Mouse (Mus musculus): ENCODE results near the gene Abcg8.

DNA sequence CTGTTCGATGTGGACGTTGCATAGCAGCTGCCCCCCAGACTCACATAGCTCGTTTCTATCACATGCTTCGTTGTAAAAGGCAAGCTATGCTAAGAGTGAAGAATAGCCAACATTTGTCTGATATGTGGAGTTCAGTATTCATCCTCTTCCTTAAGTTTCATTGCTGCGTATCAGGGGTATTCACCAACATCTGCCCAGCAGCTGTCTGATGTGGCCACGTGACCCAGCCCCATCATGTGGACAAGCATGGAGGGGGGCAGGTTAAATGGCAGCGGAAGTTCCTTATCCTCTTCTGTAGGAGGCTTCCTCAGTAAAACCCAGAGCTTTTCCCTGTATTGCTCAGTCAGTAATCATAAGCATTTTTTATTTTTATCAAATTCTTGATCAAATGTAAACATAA is 18.3 kb upstream of the Abcg8 start:
- no peak for TF ChIP-seq CTCF (IDR thresholded peaks at IDR 0.05; ENCODE audit: low read depth)
- no peak for TF ChIP-seq EP300 (optimal IDR thresholded peaks at IDR 0.05)

All from stomach, postnatal 0 days (tissue).